In genomic region chr2:93438335-93438734, GRCm38 (mm10) we compare ENCODE assay signal across 22 mouse cellular contexts. TPM values are rescaled to one million over a fixed set of nuclear protein-coding genes. Genes with fewer than 3 reads are reported as not detected.
DNase-seq lines count a peak whose midpoint lies in the region; ATAC-seq lines count a peak whose summit lies in the region.
"Had no signal": no experiment of that assay in that cellular context is flagged by ENCODE, and none has a peak within 500 bp of the region (broad histone marks: within the 10 kb centered on the region; RNA-seq: fewer than 3 reads in every experiment).

No protein-coding gene starts in this region.

- no peak for DNase-seq in hindbrain, embryonic 10.5 days (ENCODE audit: low spot score)
- no peak for DNase-seq in hindbrain, embryonic 11.5 days (ENCODE audit: low spot score)
- no peak for DNase-seq in lung, postnatal 4 days
- DNase-seq in heart, adult 9 months (ENCODE audit: low spot score in 2 of 2), result no peak
- DNase-seq: adrenal gland, postnatal 36 days; cerebellum, adult 2 months; cerebellum, postnatal 36 days; gastrocnemius, postnatal 10 days; heart, adult 18-20 months; heart, postnatal 4 days; kidney, adult 8-10 months; kidney, postnatal 25 days; layer of hippocampus, adult 9-11 months; lung, postnatal 10 days; thymus, postnatal 36 days had no signal

- no peak overlapping the region for H3K9ac ChIP-seq in hindbrain, embryonic 11.5 days (ENCODE audit: low read depth, low read length)
- no peak overlapping the region for H3K9ac ChIP-seq in lung, embryonic 15.5 days
- no peak overlapping the region for H3K9ac ChIP-seq in embryonic facial prominence, embryonic 13.5 days
- H3K9ac ChIP-seq in heart, embryonic 12.5 days, result no peak overlapping the region
- H3K9ac ChIP-seq: heart, embryonic 15.5 days; limb, embryonic 15.5 days; liver, embryonic 15.5 days had no signal

- H3K4me1 ChIP-seq in hindbrain, embryonic 10.5 days (replicated peaks), result peaks cover 55% of the 10 kb centered on the region
- no peaks in the 10 kb centered on the region for H3K4me1 ChIP-seq in hindbrain, embryonic 11.5 days (replicated peaks; ENCODE audit: control insufficient read depth, insufficient read depth, low read length)
- peaks cover 36% of the 10 kb centered on the region for H3K4me1 ChIP-seq in lung, embryonic 15.5 days
- H3K4me1 ChIP-seq in embryonic facial prominence, embryonic 13.5 days, result peaks cover 51% of the 10 kb centered on the region
- peaks cover 17% of the 10 kb centered on the region for H3K4me1 ChIP-seq in heart, embryonic 12.5 days (replicated peaks)

- H3K36me3 ChIP-seq in hindbrain, embryonic 10.5 days, result no peaks in the 10 kb centered on the region
- H3K36me3 ChIP-seq in hindbrain, embryonic 11.5 days (ENCODE audit: control insufficient read depth, insufficient read depth, low read length), result no peaks in the 10 kb centered on the region
- H3K36me3 ChIP-seq in lung, embryonic 15.5 days, result no peaks in the 10 kb centered on the region
- H3K36me3 ChIP-seq in embryonic facial prominence, embryonic 13.5 days, result peaks cover 6% of the 10 kb centered on the region; the same call in 1 of the 2 replicates
- H3K36me3 ChIP-seq in heart, embryonic 12.5 days, result no peaks in the 10 kb centered on the region
- H3K36me3 ChIP-seq: heart, embryonic 15.5 days; limb, embryonic 15.5 days had no signal

- H3K27ac ChIP-seq in hindbrain, embryonic 10.5 days, result peak overlapping the region; percentile 31; the same call in 1 of the 2 replicates
- H3K27ac ChIP-seq in hindbrain, embryonic 11.5 days (ENCODE audit: low read depth, low read length), result no peak overlapping the region
- no peak overlapping the region for H3K27ac ChIP-seq in lung, embryonic 15.5 days
- H3K27ac ChIP-seq in embryonic facial prominence, embryonic 13.5 days, result 0 out of 2 replicates have a peak overlapping the region, but pooled peaks have one; percentile 9
- no peak overlapping the region for H3K27ac ChIP-seq in heart, embryonic 12.5 days (ENCODE audit: poor library complexity, severe bottlenecking)
- H3K27ac ChIP-seq: liver, embryonic 15.5 days had no signal

- no peak for ATAC-seq in hindbrain, embryonic 11.5 days (ENCODE audit: low FRiP score)
- 0 out of 2 replicates have a peak, but pooled peaks have one; percentile 5 for ATAC-seq in lung, embryonic 15.5 days (ENCODE audit: borderline replicate concordance, extremely low read depth, low FRiP score, low TSS enrichment)
- ATAC-seq in embryonic facial prominence, embryonic 13.5 days (ENCODE audit: insufficient number of reproducible peaks, insufficient read depth, low FRiP score, low TSS enrichment, low read depth), result no peak
- ATAC-seq in heart, embryonic 12.5 days (ENCODE audit: insufficient number of reproducible peaks, low FRiP score), result no peak
- ATAC-seq: midbrain, embryonic 16.5 days had no signal

- WGBS in hindbrain, embryonic 10.5 days, result 71% methylated on average over 6 of the region's 6 CpGs
- 65% methylated on average over 6 of the region's 6 CpGs for WGBS in hindbrain, embryonic 11.5 days
- 49% methylated on average over 6 of the region's 6 CpGs for WGBS in lung, embryonic 15.5 days
- 60% methylated on average over 6 of the region's 6 CpGs for WGBS in embryonic facial prominence, embryonic 13.5 days
- WGBS in heart, embryonic 12.5 days, result 63% methylated on average over 6 of the region's 6 CpGs

- H3K4me2 ChIP-seq in hindbrain, embryonic 11.5 days (replicated peaks; ENCODE audit: low read depth, low read length), result no peak overlapping the region
- H3K4me2 ChIP-seq in lung, embryonic 15.5 days, result no peak overlapping the region
- no peak overlapping the region for H3K4me2 ChIP-seq in embryonic facial prominence, embryonic 13.5 days
- H3K4me2 ChIP-seq in heart, embryonic 12.5 days, result no peak overlapping the region
- H3K4me2 ChIP-seq: heart, embryonic 15.5 days; limb, embryonic 15.5 days; liver, embryonic 15.5 days had no signal

- no peaks in the 10 kb centered on the region; the same call in none of the 2 replicates for H3K27me3 ChIP-seq in hindbrain, embryonic 10.5 days (ENCODE audit: insufficient read depth, poor library complexity, severe bottlenecking)
- H3K27me3 ChIP-seq in hindbrain, embryonic 11.5 days (ENCODE audit: control insufficient read depth, insufficient read depth, low read length), result no peaks in the 10 kb centered on the region
- H3K27me3 ChIP-seq in lung, embryonic 15.5 days, result no peaks in the 10 kb centered on the region
- H3K27me3 ChIP-seq in embryonic facial prominence, embryonic 13.5 days, result no peaks in the 10 kb centered on the region
- no peaks in the 10 kb centered on the region for H3K27me3 ChIP-seq in heart, embryonic 12.5 days (replicated peaks)
- H3K27me3 ChIP-seq: heart, embryonic 15.5 days; limb, embryonic 15.5 days; liver, embryonic 15.5 days had no signal

- H3K4me3 ChIP-seq in hindbrain, embryonic 10.5 days, result no peak overlapping the region
- H3K4me3 ChIP-seq in hindbrain, embryonic 11.5 days (ENCODE audit: low read depth, low read length), result no peak overlapping the region
- no peak overlapping the region for H3K4me3 ChIP-seq in lung, embryonic 15.5 days
- H3K4me3 ChIP-seq in embryonic facial prominence, embryonic 13.5 days, result no peak overlapping the region
- H3K4me3 ChIP-seq in heart, embryonic 12.5 days, result no peak overlapping the region
- H3K4me3 ChIP-seq: heart, embryonic 15.5 days; limb, embryonic 15.5 days; liver, embryonic 15.5 days had no signal

- H3K9me3 ChIP-seq in hindbrain, embryonic 10.5 days, result no peaks in the 10 kb centered on the region
- no peaks in the 10 kb centered on the region for H3K9me3 ChIP-seq in hindbrain, embryonic 11.5 days (ENCODE audit: control insufficient read depth, low read length)
- H3K9me3 ChIP-seq in lung, embryonic 15.5 days, result no peaks in the 10 kb centered on the region
- no peaks in the 10 kb centered on the region for H3K9me3 ChIP-seq in embryonic facial prominence, embryonic 13.5 days
- H3K9me3 ChIP-seq in heart, embryonic 12.5 days (replicated peaks), result 0 out of 2 replicates have a peak, but pooled peaks cover 5% of the 10 kb centered on the region
- H3K9me3 ChIP-seq: heart, embryonic 15.5 days; limb, embryonic 15.5 days; liver, embryonic 15.5 days had no signal

RNA-seq across cellular contexts. Expression of gene Cd82, which starts 24.6 kb away (rescaled TPM):
- polyA plus RNA-seq in hindbrain, embryonic 10.5 days (2016; fragmentation: Nextera tagmentation; extraction: Ambion mirVana), result 6.2 and 10.3 TPM in 2 replicates
- polyA plus RNA-seq in hindbrain, embryonic 11.5 days (2014; fragmentation: Nextera tagmentation; extraction: Ambion mirVana), result 6.2 and 6.3 TPM in 2 replicates
- polyA plus RNA-seq in lung, embryonic 15.5 days (2015; fragmentation: Nextera tagmentation; extraction: Ambion mirVana), result 50.3 and 59.2 TPM in 2 replicates
- polyA plus RNA-seq in embryonic facial prominence, embryonic 13.5 days (2015; fragmentation: Nextera tagmentation; extraction: Ambion mirVana), result 34.8 and 40.4 TPM in 2 replicates
- polyA plus RNA-seq in heart, embryonic 12.5 days (2016; fragmentation: Nextera tagmentation; extraction: Ambion mirVana), result 18.3 and 19.6 TPM in 2 replicates

Comparison
In these comparisons a context has a peak if more than half of its experiments do, and no peak if none do; other contexts are left out.
1. H3K27ac ChIP-seq: peak in hindbrain, embryonic 10.5 days (single experiment) and embryonic facial prominence, embryonic 13.5 days (single experiment); none in hindbrain, embryonic 11.5 days (single experiment), lung, embryonic 15.5 days (single experiment) and heart, embryonic 12.5 days (single experiment).